Mouse (Mus musculus) CH12.LX (cell line): ENCODE data around the gene Cfap157.

Source experiments
- CTCF ChIP-seq, 2 experiments: IDR thresholded peaks in 1 of 2; conservative IDR thresholded peaks in 1 of 2; 2 replicates each; pipeline ENCODE4 v1.5.1; 2011 to 2012; ENCODE audit warnings: low read depth in 2 of 2, low read length in 2 of 2, improper control_type of control experiment in 1 of 2, inconsistent platforms in 1 of 2, mild to moderate bottlenecking in 1 of 2, moderate library complexity in 1 of 2
- MAFK ChIP-seq: IDR thresholded peaks from 2 replicates; pipeline ENCODE4 v1.6.1; 2011; ENCODE audit warnings: low read length, improper control_type of control experiment; ENCODE audit not compliant: insufficient replicate concordance
- POLR2A ChIP-seq: IDR thresholded peaks from 2 replicates; pipeline ENCODE4 v1.6.1; 2011; ENCODE audit warnings: low read depth, mild to moderate bottlenecking, improper control_type of control experiment, low read length

- no peak for TF ChIP-seq CTCF (conservative IDR thresholded peaks at IDR 0.05 in 1 of 2, IDR thresholded peaks at IDR 0.05 in 1 of 2; ENCODE audit: low read depth in 2 of 2, low read length in 2 of 2)
- no peak for TF ChIP-seq MAFK
- no peak for TF ChIP-seq POLR2A
Observed at GRCm38 (mm10) chr2:32798251-32798962, 14.2 kb upstream of the Cfap157 start.
